ENCODE assay signal across 25 mouse cellular contexts in the genomic region with DNA sequence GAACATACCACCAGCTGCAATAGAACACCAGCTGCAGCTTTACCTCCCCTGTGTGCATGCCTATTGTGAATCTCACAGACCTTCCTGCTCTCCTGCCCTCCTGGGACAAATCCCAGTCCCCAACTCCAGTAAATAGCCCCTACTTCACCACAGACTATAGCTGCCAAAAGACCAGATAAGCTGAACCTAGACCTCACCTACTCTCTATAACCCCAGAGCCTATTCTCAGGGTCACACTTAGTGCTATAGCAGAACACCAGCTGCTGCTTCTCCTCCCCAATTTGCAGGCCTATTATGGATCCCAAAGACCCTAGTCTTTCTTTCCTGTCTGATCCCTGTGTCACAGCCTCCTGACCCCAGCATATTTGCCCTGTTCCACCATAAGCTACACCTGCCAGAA.
DNase-seq lines count a peak whose midpoint lies in the region; ATAC-seq and TF ChIP-seq lines count a peak whose summit lies in the region.
"Had no signal": no experiment of that assay in that cellular context is flagged by ENCODE, and none has a peak within 500 bp of the region (broad histone marks: within the 10 kb centered on the region; RNA-seq: fewer than 3 reads in every experiment).

No protein-coding gene starts in this region.

- no peak for DNase-seq in forebrain, embryonic 11.5 days (ENCODE audit: low spot score)
- DNase-seq in forebrain, embryonic 14.5 days (ENCODE audit: low spot score) = no peak
- DNase-seq in forebrain, postnatal 0 days = no peak
- DNase-seq in hindbrain, postnatal 0 days (ENCODE audit: low spot score) = no peak
- DNase-seq: adrenal gland, adult 8-10 months; adrenal gland, postnatal 14 days; adrenal gland, postnatal 36 days; B cell, adult 2 months; cerebellum, adult 11-12 months; cerebellum, adult 2 months; cerebellum, adult 9-10 months; cerebellum, postnatal 10 days; cerebellum, postnatal 25 days had no signal

- peak; percentile 58 for ATAC-seq in forebrain, embryonic 11.5 days (replicated peaks; ENCODE audit: low FRiP score)
- no peak for ATAC-seq in forebrain, embryonic 14.5 days
- ATAC-seq in forebrain, embryonic 13.5 days = 0 out of 2 replicates have a peak, but pooled peaks have one; percentile 8
- no peak for ATAC-seq in forebrain, postnatal 0 days
- ATAC-seq in hindbrain, embryonic 12.5 days (ENCODE audit: low FRiP score) = peak; percentile 29; the same call in 1 of the 2 replicates
- no peak for ATAC-seq in hindbrain, postnatal 0 days
- 0 out of 2 replicates have a peak, but pooled peaks have one; percentile 30 for ATAC-seq in midbrain, embryonic 12.5 days (ENCODE audit: low FRiP score, low read depth)
- no peak for ATAC-seq in midbrain, embryonic 13.5 days
- ATAC-seq: activated CD4-positive, CD25-positive, alpha-beta regulatory T cell, adult 4 months; CD4-positive, CD25-positive, alpha-beta regulatory T cell, adult 4 months; forebrain, embryonic 16.5 days; Patski had no signal

- no peak overlapping the region for H3K4me2 ChIP-seq in forebrain, embryonic 11.5 days (ENCODE audit: low read depth, low read length, severe bottlenecking)
- H3K4me2 ChIP-seq in forebrain, embryonic 14.5 days (ENCODE audit: low read length) = no peak overlapping the region
- H3K4me2 ChIP-seq in forebrain, embryonic 13.5 days = no peak overlapping the region
- H3K4me2 ChIP-seq in forebrain, postnatal 0 days (ENCODE audit: low read depth) = no peak overlapping the region
- H3K4me2 ChIP-seq in hindbrain, embryonic 12.5 days (replicated peaks) = no peak overlapping the region
- no peak overlapping the region for H3K4me2 ChIP-seq in hindbrain, postnatal 0 days (ENCODE audit: low read depth, low read length)
- H3K4me2 ChIP-seq in midbrain, embryonic 12.5 days (replicated peaks) = no peak overlapping the region
- H3K4me2 ChIP-seq in midbrain, embryonic 13.5 days (replicated peaks) = no peak overlapping the region
- H3K4me2 ChIP-seq: embryonic facial prominence, embryonic 12.5 days had no signal

- no peaks in the 10 kb centered on the region for H3K36me3 ChIP-seq in forebrain, embryonic 11.5 days (ENCODE audit: control insufficient read depth, insufficient read depth, low read length)
- no peaks in the 10 kb centered on the region for H3K36me3 ChIP-seq in forebrain, embryonic 14.5 days (ENCODE audit: control insufficient read depth, insufficient read depth, low read length)
- H3K36me3 ChIP-seq in forebrain, embryonic 13.5 days (ENCODE audit: poor library complexity, severe bottlenecking) = no peaks in the 10 kb centered on the region
- H3K36me3 ChIP-seq in forebrain, postnatal 0 days (ENCODE audit: insufficient read depth) = no peaks in the 10 kb centered on the region
- no peaks in the 10 kb centered on the region for H3K36me3 ChIP-seq in hindbrain, embryonic 12.5 days
- H3K36me3 ChIP-seq in hindbrain, postnatal 0 days (ENCODE audit: insufficient read depth, low read length) = no peaks in the 10 kb centered on the region
- no peaks in the 10 kb centered on the region for H3K36me3 ChIP-seq in midbrain, embryonic 12.5 days
- H3K36me3 ChIP-seq in midbrain, embryonic 13.5 days = no peaks in the 10 kb centered on the region
- H3K36me3 ChIP-seq: embryonic facial prominence, embryonic 10.5 days; embryonic facial prominence, embryonic 12.5 days; G1E had no signal

- H3K4me3 ChIP-seq in forebrain, embryonic 11.5 days (ENCODE audit: low read depth, low read length) = no peak overlapping the region
- H3K4me3 ChIP-seq in forebrain, embryonic 14.5 days (ENCODE audit: low read depth, low read length) = no peak overlapping the region
- H3K4me3 ChIP-seq in forebrain, embryonic 13.5 days = no peak overlapping the region
- H3K4me3 ChIP-seq in forebrain, postnatal 0 days (ENCODE audit: low read depth, low read length) = no peak overlapping the region
- no peak overlapping the region for H3K4me3 ChIP-seq in hindbrain, embryonic 12.5 days
- no peak overlapping the region for H3K4me3 ChIP-seq in hindbrain, postnatal 0 days (ENCODE audit: low read length)
- H3K4me3 ChIP-seq in midbrain, embryonic 12.5 days = no peak overlapping the region
- H3K4me3 ChIP-seq in midbrain, embryonic 13.5 days (replicated peaks) = no peak overlapping the region
- H3K4me3 ChIP-seq: embryonic facial prominence, embryonic 10.5 days; embryonic facial prominence, embryonic 12.5 days had no signal

- H3K27me3 ChIP-seq in forebrain, embryonic 11.5 days (ENCODE audit: control insufficient read depth, insufficient read depth, low read length) = no peaks in the 10 kb centered on the region
- H3K27me3 ChIP-seq in forebrain, embryonic 14.5 days (replicated peaks; ENCODE audit: control insufficient read depth, insufficient read depth, low read length) = no peaks in the 10 kb centered on the region
- H3K27me3 ChIP-seq in forebrain, embryonic 13.5 days = no peaks in the 10 kb centered on the region
- H3K27me3 ChIP-seq in forebrain, postnatal 0 days (ENCODE audit: insufficient read depth, low read length) = no peaks in the 10 kb centered on the region
- no peaks in the 10 kb centered on the region for H3K27me3 ChIP-seq in hindbrain, embryonic 12.5 days
- no peaks in the 10 kb centered on the region for H3K27me3 ChIP-seq in hindbrain, postnatal 0 days (ENCODE audit: insufficient read depth, low read length)
- H3K27me3 ChIP-seq in midbrain, embryonic 12.5 days = no peaks in the 10 kb centered on the region
- no peaks in the 10 kb centered on the region for H3K27me3 ChIP-seq in midbrain, embryonic 13.5 days
- H3K27me3 ChIP-seq: CH12.LX; embryonic facial prominence, embryonic 12.5 days; Patski had no signal

- no peak overlapping the region for H3K9ac ChIP-seq in forebrain, embryonic 11.5 days (ENCODE audit: low read length)
- H3K9ac ChIP-seq in forebrain, embryonic 14.5 days (ENCODE audit: low read length) = no peak overlapping the region
- H3K9ac ChIP-seq in forebrain, embryonic 13.5 days = no peak overlapping the region
- no peak overlapping the region for H3K9ac ChIP-seq in forebrain, postnatal 0 days
- no peak overlapping the region for H3K9ac ChIP-seq in hindbrain, embryonic 12.5 days
- H3K9ac ChIP-seq in hindbrain, postnatal 0 days (replicated peaks; ENCODE audit: low read length) = no peak overlapping the region
- no peak overlapping the region for H3K9ac ChIP-seq in midbrain, embryonic 12.5 days (replicated peaks)
- H3K9ac ChIP-seq in midbrain, embryonic 13.5 days (replicated peaks) = no peak overlapping the region
- H3K9ac ChIP-seq: embryonic facial prominence, embryonic 12.5 days had no signal

- no peaks in the 10 kb centered on the region for H3K9me3 ChIP-seq in forebrain, embryonic 11.5 days (ENCODE audit: control insufficient read depth, low read length)
- no peaks in the 10 kb centered on the region for H3K9me3 ChIP-seq in forebrain, embryonic 14.5 days (replicated peaks; ENCODE audit: control insufficient read depth, low read length)
- H3K9me3 ChIP-seq in forebrain, embryonic 13.5 days (replicated peaks) = no peaks in the 10 kb centered on the region
- H3K9me3 ChIP-seq in forebrain, postnatal 0 days (ENCODE audit: low read length) = no peaks in the 10 kb centered on the region
- no peaks in the 10 kb centered on the region for H3K9me3 ChIP-seq in hindbrain, embryonic 12.5 days (replicated peaks)
- H3K9me3 ChIP-seq in hindbrain, postnatal 0 days (ENCODE audit: low read length) = no peaks in the 10 kb centered on the region
- H3K9me3 ChIP-seq in midbrain, embryonic 12.5 days = no peaks in the 10 kb centered on the region
- H3K9me3 ChIP-seq in midbrain, embryonic 13.5 days = no peaks in the 10 kb centered on the region
- H3K9me3 ChIP-seq: embryonic facial prominence, embryonic 10.5 days; embryonic facial prominence, embryonic 12.5 days; G1E had no signal

- no peaks in the 10 kb centered on the region for H3K4me1 ChIP-seq in forebrain, embryonic 11.5 days (replicated peaks; ENCODE audit: control insufficient read depth, insufficient read depth, low read length)
- no peaks in the 10 kb centered on the region for H3K4me1 ChIP-seq in forebrain, embryonic 14.5 days (ENCODE audit: control insufficient read depth, insufficient read depth, low read length)
- no peaks in the 10 kb centered on the region for H3K4me1 ChIP-seq in forebrain, embryonic 13.5 days
- H3K4me1 ChIP-seq in forebrain, postnatal 0 days (ENCODE audit: insufficient read depth) = no peaks in the 10 kb centered on the region
- no peaks in the 10 kb centered on the region for H3K4me1 ChIP-seq in hindbrain, embryonic 12.5 days
- H3K4me1 ChIP-seq in hindbrain, postnatal 0 days (ENCODE audit: insufficient read depth, low read length) = no peaks in the 10 kb centered on the region
- H3K4me1 ChIP-seq in midbrain, embryonic 12.5 days = no peaks in the 10 kb centered on the region
- no peaks in the 10 kb centered on the region for H3K4me1 ChIP-seq in midbrain, embryonic 13.5 days (replicated peaks)
- H3K4me1 ChIP-seq: embryonic facial prominence, embryonic 10.5 days; embryonic facial prominence, embryonic 12.5 days had no signal

- TF ChIP-seq CTCF in forebrain, postnatal 0 days (IDR thresholded peaks at IDR 0.05; ENCODE audit: low read depth) = no peak
- TF ChIP-seq CTCF in hindbrain, postnatal 0 days (IDR thresholded peaks at IDR 0.05; ENCODE audit: low read depth) = no peak

- H3K27ac ChIP-seq in forebrain, embryonic 11.5 days (ENCODE audit: low read depth, low read length) = no peak overlapping the region
- no peak overlapping the region for H3K27ac ChIP-seq in forebrain, embryonic 14.5 days (ENCODE audit: low read depth, low read length)
- H3K27ac ChIP-seq in forebrain, embryonic 13.5 days = no peak overlapping the region
- no peak overlapping the region for H3K27ac ChIP-seq in forebrain, postnatal 0 days (ENCODE audit: low read depth, low read length)
- H3K27ac ChIP-seq in hindbrain, embryonic 12.5 days = no peak overlapping the region
- H3K27ac ChIP-seq in hindbrain, postnatal 0 days = no peak overlapping the region
- no peak overlapping the region for H3K27ac ChIP-seq in midbrain, embryonic 12.5 days (replicated peaks)
- no peak overlapping the region for H3K27ac ChIP-seq in midbrain, embryonic 13.5 days
- H3K27ac ChIP-seq: embryonic facial prominence, embryonic 10.5 days; embryonic facial prominence, embryonic 12.5 days had no signal

Comparison
In these comparisons a context has a peak if more than half of its experiments do, and no peak if none do; other contexts are left out.
1. ATAC-seq: peak in forebrain, embryonic 11.5 days (single experiment), forebrain, embryonic 13.5 days (single experiment), hindbrain, embryonic 12.5 days (single experiment) and midbrain, embryonic 12.5 days (single experiment); none in forebrain, embryonic 14.5 days (single experiment), forebrain, postnatal 0 days (single experiment), hindbrain, postnatal 0 days (single experiment) and midbrain, embryonic 13.5 days (single experiment).